Mouse (Mus musculus) thymus, adult 2 months (tissue): ENCODE results near the gene Acap2. TPM values are rescaled to one million over a fixed set of nuclear protein-coding genes. Genes with fewer than 3 reads are reported as not detected.

ENCODE experiments used
- DNase-seq: peaks from one replicate; pipeline ENCODE4 v3.0.0; 2021
- H3K27ac ChIP-seq: fragments of 200-500 bp; 2 replicates; pipeline ENCODE4 v1.5.1; 2012; ENCODE audit warnings: low read length, control low read depth; ENCODE audit not compliant: control insufficient read depth, insufficient read depth
- H3K27me3 ChIP-seq: fragments of 200-500 bp; 2 replicates; pipeline ENCODE4 v1.6.1; 2012; ENCODE audit warnings: mild to moderate bottlenecking, low read length, moderate library complexity, mixed read lengths; ENCODE audit not compliant: control insufficient read depth, insufficient read depth
- H3K36me3 ChIP-seq: fragments of 200-500 bp; 2 replicates; pipeline ENCODE4 v1.6.1; 2012; ENCODE audit warnings: mild to moderate bottlenecking, low read length, moderate library complexity; ENCODE audit not compliant: control insufficient read depth, insufficient read depth
- H3K4me1 ChIP-seq: fragments of 200-500 bp; replicated peaks from 2 replicates; pipeline ENCODE4 v1.6.1; 2012; ENCODE audit warnings: low read length; ENCODE audit not compliant: control insufficient read depth, insufficient read depth
- H3K4me3 ChIP-seq: fragments of 200-500 bp; 2 replicates; pipeline ENCODE4 v1.5.1; 2012; ENCODE audit warnings: mild to moderate bottlenecking, low read length, control low read depth, moderate library complexity; ENCODE audit not compliant: control insufficient read depth, insufficient read depth
- CTCF ChIP-seq: fragments of 200-500 bp; IDR thresholded peaks from 2 replicates; pipeline ENCODE4 v1.5.1; 2012; ENCODE audit warnings: mild to moderate bottlenecking, control low read depth, low read length, moderate library complexity, borderline replicate concordance; ENCODE audit not compliant: control insufficient read depth, poor library complexity, insufficient read depth; ENCODE audit errors: extremely low read depth
- POLR2A ChIP-seq: fragments of 200-500 bp; IDR thresholded peaks from 2 replicates; pipeline ENCODE4 v1.6.1; 2012; ENCODE audit warnings: mild to moderate bottlenecking, low read length, control low read depth, moderate library complexity; ENCODE audit not compliant: control insufficient read depth, poor library complexity, insufficient read depth; ENCODE audit errors: extremely low read depth
- WGBS: fragments of 180-500 bp; shearing (Covaris S2); methylation state at CpG from one replicate; pipeline ENCODE4 v1.1.7; 2018; 5-methylcytosine and 5-hydroxymethylcytosine counted together
- polyA plus RNA-seq: library from polyadenylated mRNA; depleted of rRNA; stranded (reverse); fragments of >200 nt; gene quantifications from 2 replicates; pipeline ENCODE4 v1.2.3, GENCODE M21; 2012

Gene Acap2
- polyA plus RNA-seq, 1 experiment, result 25.5 TPM

GRCm38 (mm10) chr16:31052177-31052726, 148.8 kb downstream of the Acap2 start:
- no peak overlapping the region for H3K27ac ChIP-seq

GRCm38 (mm10) chr16:31050701-31051100, 150.3 kb downstream of the Acap2 start:
- Histone ChIP-seq H3K36me3 (no peaks in the 10 kb centered on the region), H3K4me1 (peaks cover 18% of the 10 kb centered on the region), H3K27me3 (no peaks in the 10 kb centered on the region), H3K4me3 (no peak overlapping the region), H3K27ac (no peak overlapping the region)
- TF ChIP-seq POLR2A (no peak), CTCF (no peak)
- WGBS, result 93% methylated on average over 7 of the region's 7 CpGs
- DNase-seq, result no peak

More at GRCm38 (mm10) chr16:31052177-31052726, 148.8 kb downstream of the Acap2 start:
- no peak for DNase-seq
- TF ChIP-seq POLR2A (no peak), CTCF (no peak)
- Histone ChIP-seq H3K4me3 (no peak overlapping the region), H3K36me3 (no peaks in the 10 kb centered on the region), H3K27me3 (no peaks in the 10 kb centered on the region), H3K4me1 (peaks cover 15% of the 10 kb centered on the region)
- 70% methylated on average over 7 of the region's 7 CpGs for WGBS

DNA sequence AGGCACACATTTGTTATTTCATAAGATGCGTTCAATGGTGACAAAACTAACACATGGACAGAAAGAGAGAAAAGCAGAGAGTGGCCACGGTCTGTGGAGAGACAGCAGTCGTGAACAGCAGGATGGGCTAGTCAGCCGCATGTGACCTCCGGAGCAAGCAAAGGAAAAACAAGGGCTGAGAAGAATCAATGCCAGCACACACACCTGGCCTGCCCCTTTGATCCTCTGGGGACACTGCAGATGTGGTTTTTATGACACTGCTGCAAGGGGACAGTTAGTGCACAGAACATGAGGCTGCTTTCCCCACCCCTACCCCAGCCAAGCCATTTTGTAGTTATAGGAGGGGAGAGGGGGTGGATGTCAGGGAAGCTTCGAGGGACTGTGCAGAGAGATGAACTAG, 152.9 kb downstream of the Acap2 start:
- no peaks in the 10 kb centered on the region for H3K27me3 ChIP-seq
- no peak overlapping the region for H3K27ac ChIP-seq
- no peak for DNase-seq

GRCm38 (mm10) chr16:31047186-31047898, 153.7 kb downstream of the Acap2 start:
- H3K36me3 ChIP-seq, result no peaks in the 10 kb centered on the region
- DNase-seq, result no peak
- H3K4me1 ChIP-seq, result peaks cover 18% of the 10 kb centered on the region
- TF ChIP-seq CTCF, result no peak
- no peak for TF ChIP-seq POLR2A
- H3K27me3 ChIP-seq, result no peaks in the 10 kb centered on the region
- no peak overlapping the region for H3K4me3 ChIP-seq
- WGBS, result 95% methylated on average over 10 of the region's 10 CpGs
- no peak overlapping the region for H3K27ac ChIP-seq

More for the DNA sequence above, 152.9 kb downstream of the Acap2 start:
- no peak overlapping the region for H3K4me3 ChIP-seq
- WGBS, result 41% methylated on average over 6 of the region's 6 CpGs
- H3K4me1 ChIP-seq, result peaks cover 18% of the 10 kb centered on the region
- H3K36me3 ChIP-seq, result no peaks in the 10 kb centered on the region
- no peak for TF ChIP-seq POLR2A
- no peak for TF ChIP-seq CTCF

GRCm38 (mm10) chr16:31046217-31046659, 154.8 kb downstream of the Acap2 start:
- no peaks in the 10 kb centered on the region for H3K27me3 ChIP-seq
- WGBS, result 40% methylated on average over 14 of the region's 14 CpGs
- H3K36me3 ChIP-seq, result no peaks in the 10 kb centered on the region
- no peak overlapping the region for H3K27ac ChIP-seq
- peaks cover 15% of the 10 kb centered on the region for H3K4me1 ChIP-seq
- TF ChIP-seq POLR2A (no peak), CTCF (no peak)
- no peak overlapping the region for H3K4me3 ChIP-seq
- DNase-seq, result no peak

DNA sequence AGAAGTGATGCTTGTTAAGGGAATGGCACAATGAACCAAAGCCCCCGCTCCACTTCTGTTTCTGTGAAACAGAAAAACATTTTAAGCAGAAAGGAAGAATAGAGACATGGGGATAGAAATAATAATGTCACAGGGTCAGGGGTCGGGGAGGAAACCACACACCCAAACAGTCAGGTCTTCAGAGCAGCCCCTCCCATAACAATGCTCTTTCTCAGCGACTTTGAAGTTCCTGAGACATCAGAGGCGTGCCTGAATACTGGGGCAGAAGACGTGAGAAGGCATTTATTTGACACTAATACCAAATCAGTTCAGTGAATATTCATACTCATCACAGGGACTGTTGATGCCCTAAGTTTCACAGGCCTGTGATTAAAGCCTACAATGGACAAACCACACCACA, 155.8 kb downstream of the Acap2 start:
- Histone ChIP-seq H3K36me3 (no peaks in the 10 kb centered on the region), H3K4me1 (peaks cover 15% of the 10 kb centered on the region), H3K4me3 (no peak overlapping the region), H3K27ac (no peak overlapping the region), H3K27me3 (no peaks in the 10 kb centered on the region)
- DNase-seq, result no peak
- 42% methylated on average over 5 of the region's 5 CpGs for WGBS
- no peak for TF ChIP-seq CTCF
- no peak for TF ChIP-seq POLR2A
